Mouse (Mus musculus): Measurements from ENCODE around the gene Oprd1.

The Oprd1 gene

GRCm38 (mm10) chr4:132079555-132080275 lies 64.6 kb downstream of the Oprd1 start:
- DNase-seq (ENCODE audit: low spot score in 2 of 2) = peak; percentile 75 to 84

DNA sequence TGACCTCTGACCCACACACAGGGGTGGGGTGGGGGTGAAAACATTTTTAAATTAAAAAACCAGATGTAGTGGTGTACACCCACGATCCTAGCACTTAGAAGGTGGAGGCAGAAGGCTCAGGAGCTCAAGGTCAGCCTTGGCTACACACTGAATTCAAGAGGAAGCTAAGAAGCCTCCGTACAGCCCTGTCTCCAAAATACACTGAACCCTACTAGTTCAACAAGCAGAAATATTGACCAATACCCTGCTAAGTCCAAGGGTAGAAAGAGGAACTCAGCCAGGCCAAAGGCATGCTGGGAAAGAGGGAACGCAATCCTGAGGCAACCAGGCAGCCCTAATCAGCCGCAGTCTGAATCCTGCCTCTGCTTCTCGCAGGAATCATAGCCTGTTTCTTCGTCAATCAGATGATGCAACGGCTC lies 66.0 kb downstream of the Oprd1 start:
- peak; percentile 48 to 58 for DNase-seq (ENCODE audit: low spot score in 2 of 2)

DNA sequence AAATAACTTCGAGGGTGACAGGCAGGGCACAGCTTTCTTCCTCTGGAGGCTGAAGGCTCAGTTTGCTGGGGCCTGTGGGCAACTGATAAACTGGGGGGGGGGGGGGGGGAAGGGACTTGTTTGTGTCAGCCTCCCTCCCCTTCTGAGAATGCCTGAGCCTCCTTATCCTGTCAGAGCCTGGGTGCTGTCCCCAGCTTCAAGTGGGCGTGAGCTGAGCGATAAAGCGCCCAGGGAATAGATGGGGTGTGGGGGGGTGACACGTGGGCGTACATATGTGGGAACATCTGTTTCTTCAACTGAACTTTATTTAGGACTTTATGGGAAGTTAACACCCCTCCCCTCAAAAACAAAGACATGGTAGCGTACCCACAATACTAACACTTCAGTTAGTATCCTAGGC lies 66.8 kb downstream of the Oprd1 start:
- DNase-seq (ENCODE audit: low spot score in 2 of 2) = peak in 1 of 2 experiments; percentile 84

GRCm38 (mm10) chr4:132076480-132077405 lies 67.5 kb downstream of the Oprd1 start:
- DNase-seq (ENCODE audit: low spot score in 2 of 2) = peak; percentile 76 to 93

GRCm38 (mm10) chr4:132075796-132076195 lies 68.5 kb downstream of the Oprd1 start:
- no peak for DNase-seq (ENCODE audit: low spot score in 2 of 2)

DNA sequence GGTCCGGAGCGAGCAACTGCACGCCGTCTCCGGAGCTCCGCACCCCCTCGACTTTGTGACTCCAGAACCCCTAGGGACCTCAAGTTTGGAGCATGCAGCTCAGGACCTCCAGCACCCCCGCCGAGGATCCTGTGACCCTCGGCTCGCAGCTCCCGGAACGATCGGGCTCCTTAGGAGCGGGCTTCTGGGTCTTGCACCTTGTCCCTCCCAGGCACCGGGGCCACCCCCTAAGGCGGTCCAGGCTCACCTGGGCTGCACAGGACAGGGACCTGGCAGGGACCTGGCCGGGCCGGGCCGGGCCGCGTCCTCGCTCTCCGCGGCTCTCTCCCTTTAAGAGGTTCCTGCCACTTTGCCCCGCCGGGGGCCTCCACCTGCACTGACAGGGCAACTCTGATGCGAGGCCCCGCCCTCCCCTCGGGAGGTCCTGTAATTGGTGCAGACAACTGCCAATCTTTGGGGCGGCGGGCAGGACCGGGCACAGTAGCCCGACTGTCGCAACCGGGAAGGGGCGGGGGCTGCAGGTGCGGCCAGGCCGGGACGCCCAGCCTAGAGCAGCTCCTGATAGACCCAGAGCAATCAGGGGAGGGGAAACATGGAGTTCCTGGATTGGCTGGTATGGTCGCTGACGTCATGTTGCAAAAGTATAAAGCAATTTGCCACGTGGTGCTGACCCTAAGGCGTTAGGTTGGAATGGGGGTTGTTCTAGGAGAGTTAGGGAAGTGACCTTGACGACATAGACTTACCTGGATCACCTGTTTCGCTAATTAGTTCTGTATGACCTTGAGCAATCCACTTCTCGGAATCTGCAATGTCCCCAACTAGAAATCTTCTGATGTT lies 69.1 kb downstream of the Oprd1 start, which contains the start of gene Epb41:
TSS of gene Epb41 (minus strand) at position 389 of the 837 bp plus-strand sequence.
- peak; percentile 100 for DNase-seq (ENCODE audit: low spot score in 2 of 2)

DNA sequence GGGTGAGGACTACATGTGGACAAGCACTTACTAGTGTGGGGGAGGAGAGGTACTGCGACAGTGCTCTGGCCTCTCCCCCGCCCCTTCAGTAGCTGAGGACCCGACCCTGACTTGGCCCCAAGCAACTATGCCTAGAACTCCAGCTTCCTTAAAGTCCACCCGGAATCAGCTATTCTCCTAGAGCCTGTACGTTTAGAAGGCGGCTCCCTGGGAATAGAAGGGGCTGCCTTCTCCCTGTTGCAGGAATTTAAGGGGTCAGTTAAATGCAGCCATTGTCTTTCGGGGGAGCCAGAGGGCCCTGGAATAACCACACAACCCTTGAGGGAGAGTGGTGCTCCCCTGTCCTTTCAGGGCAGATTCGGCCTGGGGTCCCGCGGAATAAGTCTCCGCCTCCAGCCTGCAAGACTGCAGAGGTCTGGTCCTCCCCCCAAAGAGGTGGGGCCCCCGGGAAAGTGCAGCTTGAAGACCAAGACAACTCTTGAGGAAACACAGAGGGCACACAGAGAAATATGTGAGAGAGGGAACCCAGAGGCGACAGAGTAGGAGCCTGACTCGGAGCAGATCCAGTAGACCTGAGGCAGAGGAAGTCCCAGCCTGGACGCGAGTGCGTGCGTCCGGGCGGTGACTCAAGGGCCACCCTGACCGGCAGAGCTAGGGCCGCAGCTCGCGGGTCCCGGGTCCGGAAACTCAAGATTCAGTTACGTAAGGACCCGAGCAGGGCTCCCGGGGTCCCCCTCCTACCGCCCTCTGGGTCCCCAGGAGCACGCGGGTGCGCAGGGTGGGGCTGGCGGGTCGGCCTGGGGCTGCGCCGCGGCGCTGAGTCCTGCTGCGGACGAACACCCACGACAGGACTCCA lies 70.0 kb downstream of the Oprd1 start, which contains the start of gene Gm10300:
TSS of gene Gm10300 (plus strand) at position 621 of the 856 bp plus-strand sequence.
- peak; percentile 73 to 74 for DNase-seq (ENCODE audit: low spot score in 2 of 2)

DNA sequence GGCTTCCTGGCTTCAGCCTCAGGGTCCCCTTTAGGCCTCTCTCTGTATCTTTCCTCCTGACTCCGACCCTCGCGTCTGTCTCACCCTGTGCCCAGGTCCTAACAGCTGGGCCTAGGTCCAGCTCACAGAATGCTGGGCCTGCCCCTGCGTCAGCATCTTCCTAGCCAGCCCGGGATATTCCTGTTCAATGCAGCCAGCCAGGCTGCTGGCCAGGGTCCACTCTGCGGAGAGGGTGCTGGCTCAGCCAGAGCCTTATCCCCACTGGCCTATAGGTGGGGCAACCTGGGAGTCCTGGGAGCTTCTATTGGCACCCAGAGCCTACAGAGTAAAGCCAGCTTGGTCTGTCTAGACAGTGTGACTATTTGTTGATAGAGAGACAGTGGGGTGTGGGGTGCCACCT lies 71.3 kb downstream of the Oprd1 start:
- peak; percentile 41 to 63 for DNase-seq (ENCODE audit: low spot score in 2 of 2)

DNA sequence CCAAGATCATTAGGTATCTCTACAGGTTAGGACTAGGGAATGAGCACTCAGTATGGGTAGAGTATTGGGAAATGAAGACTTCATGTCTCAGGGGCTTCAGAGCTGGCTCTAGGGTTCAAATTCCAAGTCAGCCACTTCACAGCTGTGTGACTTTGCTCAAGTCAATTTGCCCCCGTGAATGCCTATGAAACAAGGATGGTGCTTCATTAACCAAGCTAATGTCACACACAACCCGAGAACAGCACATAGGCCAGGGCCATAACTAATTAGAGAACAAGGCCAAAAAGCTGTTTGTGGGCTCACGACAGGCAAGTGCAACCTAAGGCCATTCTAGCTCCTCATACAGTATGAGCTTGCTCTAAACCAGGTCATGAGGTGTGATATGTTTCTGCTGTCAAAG lies 72.1 kb downstream of the Oprd1 start:
- DNase-seq (ENCODE audit: low spot score in 2 of 2) = peak in 1 of 2 experiments; percentile 23

GRCm38 (mm10) chr4:132071674-132072073 lies 72.6 kb downstream of the Oprd1 start:
- DNase-seq (ENCODE audit: low spot score in 2 of 2) = no peak

DNA sequence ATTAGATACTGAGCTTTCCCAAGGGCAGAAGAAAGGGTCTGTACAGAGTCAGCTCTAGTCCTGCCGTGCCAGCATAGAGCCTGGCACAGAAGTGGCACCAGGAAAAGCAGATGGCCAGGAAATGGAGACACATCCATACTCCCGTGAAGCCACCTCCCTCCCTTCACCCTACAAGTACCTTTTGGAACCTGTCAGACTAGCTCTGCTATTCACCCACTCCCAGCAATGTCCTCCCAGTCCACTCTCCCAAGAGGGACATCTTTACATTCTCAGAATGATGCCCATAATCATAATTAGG lies 76.4 kb downstream of the Oprd1 start:
- no peak for DNase-seq (ENCODE audit: low spot score in 2 of 2)

DNA sequence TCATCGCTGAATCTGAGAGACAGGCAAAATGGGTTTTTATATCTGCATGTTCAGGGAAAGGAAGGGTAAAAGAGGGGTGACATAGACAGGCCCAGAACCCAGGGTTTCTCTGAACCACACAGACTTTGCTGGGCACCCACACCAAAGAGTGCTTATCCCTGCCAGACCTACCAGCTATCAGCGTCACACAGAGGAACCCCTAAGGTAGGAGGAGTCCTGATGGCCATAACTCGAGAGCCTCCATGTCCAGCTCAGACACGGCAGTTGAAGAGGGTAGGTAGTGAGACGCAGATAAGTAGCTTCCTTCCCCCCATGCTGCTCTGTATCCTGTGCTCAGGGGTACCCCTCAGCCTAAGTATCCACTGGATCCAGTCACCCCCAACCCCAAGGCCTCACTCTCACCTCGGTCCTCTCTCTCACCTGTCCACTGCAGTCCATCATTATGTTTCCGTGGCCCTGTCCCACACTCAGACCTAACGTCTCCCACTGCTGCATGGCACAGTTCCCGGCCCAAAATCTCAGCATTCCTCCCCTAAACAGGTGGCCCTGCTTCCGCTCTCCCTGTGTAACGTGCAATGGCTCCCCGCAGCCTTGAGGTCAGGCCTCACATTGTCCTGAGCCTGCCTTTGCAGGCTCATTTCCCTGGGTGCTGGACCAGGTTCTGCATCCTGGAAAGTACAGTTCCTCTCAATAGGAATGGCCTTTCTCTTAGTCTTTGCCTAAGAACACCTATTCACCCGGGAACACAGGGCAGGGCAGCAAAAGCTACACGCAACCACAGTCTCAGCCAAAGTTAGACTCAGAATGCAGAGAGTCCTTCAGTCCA lies 77.0 kb downstream of the Oprd1 start:
- peak in 1 of 2 experiments; percentile 34 for DNase-seq (ENCODE audit: low spot score in 2 of 2)

- peak; percentile 47 to 61 for DNase-seq (ENCODE audit: low spot score in 2 of 2)
These were observed 78.0 kb downstream of the Oprd1 start for GRCm38 (mm10) chr4:132066101-132066773.

- peak in 1 of 2 experiments; percentile 22 for DNase-seq (ENCODE audit: low spot score in 2 of 2)
These were observed 78.7 kb downstream of the Oprd1 start for GRCm38 (mm10) chr4:132065578-132065977.

GRCm38 (mm10) chr4:132064550-132064949 lies 79.7 kb downstream of the Oprd1 start:
- peak in 1 of 2 experiments; percentile 29 for DNase-seq (ENCODE audit: low spot score in 2 of 2)

DNA sequence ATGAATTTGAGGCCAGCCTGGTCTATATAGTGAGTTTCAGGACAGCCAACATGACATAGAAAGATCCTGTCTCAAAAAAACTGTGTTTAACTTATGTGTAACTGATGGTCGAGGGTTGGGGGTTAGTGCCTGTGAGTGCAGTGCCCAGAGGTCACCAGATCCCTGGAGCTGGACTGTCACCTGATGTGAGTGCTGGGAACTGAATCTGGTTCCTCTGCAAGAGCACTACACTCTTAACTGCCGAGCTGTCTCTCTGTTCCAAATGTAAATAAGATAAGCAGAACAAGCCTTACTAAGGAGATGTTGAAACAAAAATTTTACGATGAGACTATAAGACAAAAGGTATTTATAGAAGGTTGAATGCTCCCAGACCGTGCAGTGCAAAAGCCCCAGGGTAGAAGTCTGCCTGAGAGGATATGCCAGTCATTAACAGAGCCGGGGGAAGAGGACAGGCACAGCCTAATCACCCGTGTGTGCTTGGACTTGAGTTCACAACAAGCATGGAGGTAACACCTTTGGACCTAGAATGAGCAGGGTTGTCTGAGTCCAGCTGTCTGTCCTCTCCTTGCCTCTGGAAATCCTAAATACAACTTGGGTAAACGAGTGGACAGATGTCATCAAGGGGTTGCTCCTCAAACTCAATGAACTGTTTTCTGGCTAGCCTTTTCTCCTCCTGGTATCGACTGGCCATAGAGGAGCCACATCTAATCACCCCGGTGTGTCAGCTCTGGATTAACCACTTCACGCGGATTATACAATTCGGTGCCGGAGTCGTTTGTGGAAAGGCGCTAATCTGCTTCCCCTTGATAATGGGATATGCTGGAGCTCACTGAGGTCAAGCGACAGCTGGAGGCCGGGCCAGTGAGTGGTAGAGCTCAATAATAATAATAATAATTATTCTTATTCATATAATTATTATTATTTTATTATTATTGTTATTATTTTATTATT lies 81.1 kb downstream of the Oprd1 start:
- no peak for DNase-seq (ENCODE audit: low spot score in 2 of 2)

GRCm38 (mm10) chr4:132062289-132062688 lies 82.0 kb downstream of the Oprd1 start:
- no peak for DNase-seq (ENCODE audit: low spot score in 2 of 2)
